Mouse (Mus musculus): ENCODE measurements at regions not wholly inside any gene's neighbourhood (a gene's known extent, or its start where the extent isn't known, plus 50 kb on each side); places are given as distances from the start of the nearest gene placed in this dataset.

GRCm38 (mm10) chr15:90140966-90141365 lies 83.1 kb upstream of the Alg10b start:
- Histone ChIP-seq H3K9me3 (ENCODE audit: control insufficient read depth, insufficient read depth, low read depth, low read length) (no peaks in the 10 kb centered on the region), H3K4me3 (ENCODE audit: insufficient read depth in 1 of 2, low read depth in 1 of 2, low read length in 2 of 2, poor library complexity in 1 of 2, severe bottlenecking in 1 of 2) (no peak overlapping the region), H3K27ac (ENCODE audit: insufficient read depth, low read depth, low read length, poor library complexity, severe bottlenecking) (no peak overlapping the region), H3K4me1 (ENCODE audit: control insufficient read depth in 2 of 2, insufficient read depth in 2 of 2, low read length in 2 of 2, poor library complexity in 1 of 2) (no peaks in the 10 kb centered on the region), H3K9ac (ENCODE audit: insufficient read depth, low read depth, low read length, poor library complexity, severe bottlenecking) (no peak overlapping the region), H3K36me3 (ENCODE audit: control insufficient read depth, insufficient read depth, low read length, poor library complexity, severe bottlenecking) (no peaks in the 10 kb centered on the region)
- TF ChIP-seq CHD2 (IDR thresholded peaks at IDR 0.05; ENCODE audit: low read depth, low read length) (no peak), MAFK (IDR thresholded peaks at IDR 0.05; ENCODE audit: insufficient read depth, low read depth, low read length) (no peak), ZC3H11A (IDR thresholded peaks at IDR 0.05; ENCODE audit: borderline replicate concordance, low read depth, low read length) (no peak), ZNF384 (IDR thresholded peaks at IDR 0.05; ENCODE audit: low read depth, low read length) (no peak), HCFC1 (IDR thresholded peaks at IDR 0.05; ENCODE audit: borderline replicate concordance, insufficient read depth, low read length) (no peak)
- no peak for DNase-seq (ENCODE audit: low read depth, low spot score)
- in situ Hi-C loops (cut with MboI; ENCODE audit: low sequenced_read_pairs in 2 of 2, unreplicated experiment in 2 of 2) = no loop called here

- Histone ChIP-seq H3K4me1 (ENCODE audit: control insufficient read depth in 2 of 2, insufficient read depth in 2 of 2, low read length in 2 of 2, poor library complexity in 1 of 2) (peaks cover 5 to 12% of the 10 kb centered on the region in 2 experiments), H3K9ac (ENCODE audit: insufficient read depth, low read depth, low read length, poor library complexity, severe bottlenecking) (no peak overlapping the region), H3K9me3 (ENCODE audit: control insufficient read depth, insufficient read depth, low read depth, low read length) (no peaks in the 10 kb centered on the region), H3K36me3 (ENCODE audit: control insufficient read depth, insufficient read depth, low read length, poor library complexity, severe bottlenecking) (no peaks in the 10 kb centered on the region), H3K27ac (ENCODE audit: insufficient read depth, low read depth, low read length, poor library complexity, severe bottlenecking) (no peak overlapping the region), H3K4me3 (ENCODE audit: insufficient read depth in 1 of 2, low read depth in 1 of 2, low read length in 2 of 2, poor library complexity in 1 of 2, severe bottlenecking in 1 of 2) (no peak overlapping the region)
- peak; percentile 82 for DNase-seq (ENCODE audit: low read depth, low spot score)
- 0 out of 2 replicates have a peak, but pooled peaks have one; percentile 15 for TF ChIP-seq MAFK (IDR thresholded peaks at IDR 0.05; ENCODE audit: insufficient read depth, low read depth, low read length)
- no peak for TF ChIP-seq ZC3H11A (IDR thresholded peaks at IDR 0.05; ENCODE audit: borderline replicate concordance, low read depth, low read length)
- no peak for TF ChIP-seq ZNF384 (IDR thresholded peaks at IDR 0.05; ENCODE audit: low read depth, low read length)
- peak; percentile 37; the same call in 1 of the 2 replicates for TF ChIP-seq CHD2 (IDR thresholded peaks at IDR 0.05; ENCODE audit: low read depth, low read length)
- TF ChIP-seq HCFC1 (IDR thresholded peaks at IDR 0.05; ENCODE audit: borderline replicate concordance, insufficient read depth, low read length) = no peak
- in situ Hi-C loops (cut with MboI; ENCODE audit: low sequenced_read_pairs in 2 of 2, unreplicated experiment in 2 of 2) = no loop called here
These were observed 75.4 kb upstream of the Alg10b start for GRCm38 (mm10) chr15:90148663-90149062.

GRCm38 (mm10) chr15:90153821-90154560 lies 70.1 kb upstream of the Alg10b start:
- Histone ChIP-seq H3K4me1 (ENCODE audit: control insufficient read depth in 2 of 2, insufficient read depth in 2 of 2, low read length in 2 of 2, poor library complexity in 1 of 2) (peaks cover 3 to 10% of the 10 kb centered on the region in 2 experiments), H3K36me3 (ENCODE audit: control insufficient read depth, insufficient read depth, low read length, poor library complexity, severe bottlenecking) (no peaks in the 10 kb centered on the region), H3K4me3 (ENCODE audit: insufficient read depth in 1 of 2, low read depth in 1 of 2, low read length in 2 of 2, poor library complexity in 1 of 2, severe bottlenecking in 1 of 2) (no peak overlapping the region), H3K27ac (ENCODE audit: insufficient read depth, low read depth, low read length, poor library complexity, severe bottlenecking) (no peak overlapping the region), H3K9me3 (ENCODE audit: control insufficient read depth, insufficient read depth, low read depth, low read length) (no peaks in the 10 kb centered on the region), H3K9ac (ENCODE audit: insufficient read depth, low read depth, low read length, poor library complexity, severe bottlenecking) (no peak overlapping the region)
- no peak for DNase-seq (ENCODE audit: low read depth, low spot score)
- in situ Hi-C loops (cut with MboI; ENCODE audit: low sequenced_read_pairs in 2 of 2, unreplicated experiment in 2 of 2) = no loop called here
- no peak for TF ChIP-seq ZNF384 (IDR thresholded peaks at IDR 0.05; ENCODE audit: low read depth, low read length)
- TF ChIP-seq ZC3H11A (IDR thresholded peaks at IDR 0.05; ENCODE audit: borderline replicate concordance, low read depth, low read length) = no peak
- no peak for TF ChIP-seq CHD2 (IDR thresholded peaks at IDR 0.05; ENCODE audit: low read depth, low read length)
- no peak for TF ChIP-seq HCFC1 (IDR thresholded peaks at IDR 0.05; ENCODE audit: borderline replicate concordance, insufficient read depth, low read length)
- no peak for TF ChIP-seq MAFK (IDR thresholded peaks at IDR 0.05; ENCODE audit: insufficient read depth, low read depth, low read length)

All from ES-E14 (cell line).